Comparison of ENCODE assay signal across 8 mouse cellular contexts in the genomic region with DNA sequence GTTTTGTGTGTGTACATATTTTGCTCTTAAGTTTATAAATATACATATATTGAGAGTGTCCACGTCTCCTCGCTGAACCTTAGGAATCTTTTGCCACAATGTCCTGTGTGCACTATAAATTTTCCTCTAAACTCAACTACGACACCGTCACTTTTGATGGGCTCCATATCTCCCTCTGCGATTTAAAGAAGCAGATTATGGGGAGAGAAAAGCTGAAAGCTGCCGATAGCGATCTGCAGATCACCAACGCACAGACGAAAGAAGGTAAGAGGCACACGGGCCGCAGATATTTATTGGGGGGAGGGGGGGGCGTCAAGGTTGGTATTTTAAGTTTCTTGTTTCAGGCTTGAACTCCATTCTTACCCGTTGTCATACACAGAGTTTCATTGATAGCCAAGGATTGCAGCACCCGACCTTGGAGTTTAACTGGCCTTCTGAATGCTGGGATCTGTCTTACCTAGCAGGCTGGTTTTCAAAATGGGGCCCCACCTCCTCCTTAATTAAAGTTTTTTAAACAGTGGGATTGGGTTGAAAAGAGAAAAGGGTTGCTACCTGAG. TPM values are rescaled to one million over a fixed set of nuclear protein-coding genes. Genes with fewer than 3 reads are reported as not detected.
DNase-seq lines count a peak whose midpoint lies in the region; ATAC-seq and TF ChIP-seq lines count a peak whose summit lies in the region.

No protein-coding gene starts in this region.

- no peak for DNase-seq in heart, embryonic 10.5 days (ENCODE audit: low spot score)
- no peak for DNase-seq in heart, postnatal 4 days
- no peak for DNase-seq in spleen, adult 18-20 months
- DNase-seq in layer of hippocampus, postnatal 10 days (ENCODE audit: low spot score in 2 of 2) = no peak

- WGBS in heart, embryonic 10.5 days = under 1% methylated on average over 14 of the region's 14 CpGs
- 3% methylated on average over 14 of the region's 14 CpGs for WGBS in forebrain, embryonic 12.5 days
- under 1% methylated on average over 14 of the region's 14 CpGs for WGBS in liver, embryonic 12.5 days (ENCODE audit: insufficient replicate concordance)

- no peak for TF ChIP-seq EP300 in ES-Bruce4 (IDR thresholded peaks at IDR 0.05; ENCODE audit: insufficient read depth, low read depth, low read length)

- peak overlapping the region; percentile 100 for H3K27ac ChIP-seq in heart, embryonic 10.5 days
- no peak overlapping the region for H3K27ac ChIP-seq in ES-Bruce4 (ENCODE audit: insufficient read depth, low read length)
- 0 out of 2 replicates have a peak overlapping the region, but pooled peaks have one; percentile 87 for H3K27ac ChIP-seq in forebrain, embryonic 12.5 days
- peak overlapping the region; percentile 90 for H3K27ac ChIP-seq in liver, embryonic 12.5 days

- peak overlapping the region; percentile 94 for H3K4me2 ChIP-seq in forebrain, embryonic 12.5 days
- H3K4me2 ChIP-seq in liver, embryonic 12.5 days = peak overlapping the region; percentile 90

- peaks cover 19% of the 10 kb centered on the region for H3K36me3 ChIP-seq in heart, embryonic 10.5 days
- peaks cover 14% of the 10 kb centered on the region for H3K36me3 ChIP-seq in ES-Bruce4 (ENCODE audit: control insufficient read depth, insufficient read depth, low read length, poor library complexity, severe bottlenecking)
- H3K36me3 ChIP-seq in forebrain, embryonic 12.5 days (replicated peaks) = peaks cover 20% of the 10 kb centered on the region; the same call in 1 of the 2 replicates
- H3K36me3 ChIP-seq in liver, embryonic 12.5 days = peaks cover 37% of the 10 kb centered on the region

- TF ChIP-seq POLR2A in ES-Bruce4 (IDR thresholded peaks at IDR 0.05; ENCODE audit: insufficient read depth, low read length) = no peak

- no peaks in the 10 kb centered on the region for H3K9me3 ChIP-seq in heart, embryonic 10.5 days
- no peaks in the 10 kb centered on the region for H3K9me3 ChIP-seq in ES-Bruce4 (replicated peaks; ENCODE audit: control insufficient read depth, insufficient read depth, low read length, poor library complexity, severe bottlenecking)
- H3K9me3 ChIP-seq in forebrain, embryonic 12.5 days = no peaks in the 10 kb centered on the region
- H3K9me3 ChIP-seq in liver, embryonic 12.5 days (replicated peaks) = no peaks in the 10 kb centered on the region

- no peak for ATAC-seq in forebrain, embryonic 12.5 days (ENCODE audit: low FRiP score)
- ATAC-seq in liver, embryonic 12.5 days = no peak
- ATAC-seq in megakaryocyte progenitor cell, adult 5-6 weeks (replicated peaks; ENCODE audit: poor library complexity) = no peak

- H3K27me3 ChIP-seq in heart, embryonic 10.5 days (ENCODE audit: insufficient read depth, poor library complexity, severe bottlenecking) = no peaks in the 10 kb centered on the region
- H3K27me3 ChIP-seq in ES-Bruce4 (ENCODE audit: control insufficient read depth, insufficient read depth, low read length, poor library complexity, severe bottlenecking) = no peaks in the 10 kb centered on the region
- no peaks in the 10 kb centered on the region for H3K27me3 ChIP-seq in forebrain, embryonic 12.5 days
- no peaks in the 10 kb centered on the region for H3K27me3 ChIP-seq in liver, embryonic 12.5 days (replicated peaks)

- H3K9ac ChIP-seq in ES-Bruce4 (ENCODE audit: low read depth, poor library complexity, severe bottlenecking) = peak overlapping the region; percentile 98
- peak overlapping the region; percentile 99 for H3K9ac ChIP-seq in forebrain, embryonic 12.5 days
- peak overlapping the region; percentile 99 for H3K9ac ChIP-seq in liver, embryonic 12.5 days

- H3K4me3 ChIP-seq in heart, embryonic 10.5 days = peak overlapping the region; percentile 94
- H3K4me3 ChIP-seq in ES-Bruce4 (ENCODE audit: low read depth, low read length) = peak overlapping the region; percentile 73
- H3K4me3 ChIP-seq in forebrain, embryonic 12.5 days (replicated peaks) = peak overlapping the region; percentile 99
- H3K4me3 ChIP-seq in liver, embryonic 12.5 days = peak overlapping the region; percentile 98

- no peak for TF ChIP-seq CTCF in ES-Bruce4 (IDR thresholded peaks at IDR 0.05; ENCODE audit: low read depth, low read length)

- H3K4me1 ChIP-seq in heart, embryonic 10.5 days = peaks cover 17% of the 10 kb centered on the region
- H3K4me1 ChIP-seq in ES-Bruce4 (ENCODE audit: control insufficient read depth, insufficient read depth, low read length) = peaks cover 3% of the 10 kb centered on the region
- H3K4me1 ChIP-seq in forebrain, embryonic 12.5 days = peaks cover 32% of the 10 kb centered on the region
- H3K4me1 ChIP-seq in liver, embryonic 12.5 days = peaks cover 40% of the 10 kb centered on the region

RNA-seq across cellular contexts. Expression of a gene that starts 5.5 kb away (rescaled TPM):
- 16.2 and 25.5 TPM in 2 replicates for polyA plus RNA-seq in heart, embryonic 10.5 days (2016; fragmentation: Nextera tagmentation; extraction: Ambion mirVana)
- 10 to 100 TPM; 53.5 to 56.2 TPM for total RNA-seq in heart, postnatal 4 days (2021)
- 101 and 105 TPM in 2 replicates for polyA plus RNA-seq in ES-Bruce4 (2011; ENCODE audit: insufficient read depth, insufficient read length, low read depth, missing spikeins)
- 39.1 and 39.7 TPM in 2 replicates for polyA plus RNA-seq in forebrain, embryonic 12.5 days (2016; fragmentation: Nextera tagmentation; extraction: Ambion mirVana)
- 15.8 and 17.6 TPM in 2 replicates for polyA plus RNA-seq in liver, embryonic 12.5 days (2016; fragmentation: Nextera tagmentation; extraction: Ambion mirVana)
- total RNA-seq in megakaryocyte progenitor cell, adult 5-6 weeks (2015) = 115 and 134 TPM in 2 replicates
- total RNA-seq in megakaryocyte progenitor cell, adult 5-6 weeks (2017) = 48.0 and 67.5 TPM in 2 replicates
- total RNA-seq in layer of hippocampus, postnatal 10 days (2021) = 10 to 100 TPM; 64.8 to 68.6 TPM
